Comparison of ENCODE assay signal across 17 mouse cellular contexts in the genomic region with DNA sequence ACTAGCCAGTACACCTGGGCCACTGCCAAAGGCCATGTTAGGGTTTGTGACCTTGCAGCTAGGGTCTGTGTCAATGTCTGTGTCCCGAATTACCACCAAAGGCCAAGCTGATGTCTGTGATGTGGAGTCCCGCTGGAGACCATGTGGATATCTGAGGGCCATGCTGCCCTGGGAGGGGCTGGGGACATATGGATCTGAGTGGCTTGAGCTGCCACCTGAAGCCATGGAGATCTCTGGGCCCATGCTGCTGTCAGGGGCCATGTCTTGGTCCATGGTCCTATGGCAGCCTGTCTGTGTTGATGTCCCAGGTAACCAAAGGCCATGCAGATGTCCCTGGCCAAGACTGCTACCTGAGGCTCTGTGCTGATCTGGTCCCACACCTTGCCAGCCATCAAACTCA.
"Had no signal": no experiment of that assay in that cellular context is flagged by ENCODE, and none has a peak within 500 bp of the region (broad histone marks: within the 10 kb centered on the region; RNA-seq: fewer than 3 reads in every experiment).

No protein-coding gene starts in this region.

- H3K4me3 ChIP-seq: liver, embryonic 12.5 days; midbrain, embryonic 15.5 days; myocyte; neural tube, embryonic 13.5 days; neural tube, embryonic 15.5 days; stomach, embryonic 15.5 days had no signal

- H3K4me1 ChIP-seq: midbrain, embryonic 15.5 days; neural tube, embryonic 13.5 days; neural tube, embryonic 15.5 days; stomach, embryonic 15.5 days had no signal

- H3K4me2 ChIP-seq: liver, embryonic 12.5 days; lung, embryonic 14.5 days; midbrain, embryonic 11.5 days; midbrain, embryonic 15.5 days; neural tube, embryonic 13.5 days; neural tube, embryonic 15.5 days; stomach, embryonic 15.5 days had no signal

- H3K27me3 ChIP-seq: liver, embryonic 12.5 days; midbrain, embryonic 15.5 days; neural tube, embryonic 13.5 days; neural tube, embryonic 15.5 days; stomach, embryonic 15.5 days had no signal

- H3K27ac ChIP-seq: liver, embryonic 12.5 days; liver, embryonic 14.5 days; midbrain, embryonic 15.5 days; neural tube, embryonic 13.5 days; neural tube, embryonic 15.5 days; stomach, embryonic 15.5 days; stomach, postnatal 0 days had no signal

- H3K36me3 ChIP-seq: liver, embryonic 12.5 days; midbrain, embryonic 15.5 days; neural tube, embryonic 13.5 days; neural tube, embryonic 15.5 days; stomach, embryonic 15.5 days had no signal

- DNase-seq: lung, adult 18-20 months; lung, embryonic 14.5 days; lung, postnatal 10 days; lung, postnatal 4 days; right cerebral cortex, postnatal 14 days; thymus, adult 2 months; thymus, postnatal 25 days; thymus, postnatal 4 days had no signal

- ATAC-seq: liver, embryonic 12.5 days; midbrain, embryonic 15.5 days had no signal

- H3K9me3 ChIP-seq: liver, embryonic 12.5 days; midbrain, embryonic 15.5 days; neural tube, embryonic 13.5 days; neural tube, embryonic 15.5 days; stomach, embryonic 15.5 days had no signal

- H3K9ac ChIP-seq: liver, embryonic 12.5 days; liver, embryonic 14.5 days; lung, embryonic 14.5 days; midbrain, embryonic 15.5 days; neural tube, embryonic 13.5 days; neural tube, embryonic 15.5 days; stomach, embryonic 15.5 days had no signal
